Mouse (Mus musculus): ENCODE results near the gene Zfp59. TPM values are rescaled to one million over a fixed set of nuclear protein-coding genes. Genes with fewer than 3 reads are reported as not detected.
A peak's percentile ranks its signal among the peaks of the same experiment; 100 is the strongest.
"Not testable (repeated sequence)": the region's sequence is repeated elsewhere in the genome, so short reads cannot be mapped to it uniquely, and the experiment has no call there.

Gene Zfp59
- total RNA-seq (2021) = 1 to 10 TPM; 3.1 to 4.1 TPM
- long read RNA-seq, experiment 1, partial matches to known transcripts = 0 of 3 reads
- long read RNA-seq, experiment 1, other reads (novel, unspliced or antisense) = 3 of 3 reads
- long read RNA-seq, experiment 2 = 0 reads

GRCm38 (mm10) chr7:27838323-27839249 lies at the start of gene Zfp59:
TSS of gene Zfp59 (plus strand) at chr7:27838607.
- peak; percentile 92 to 93 for DNase-seq

- DNase-seq = no peak
These were observed 49.1 kb upstream of the Zfp59 start for GRCm38 (mm10) chr7:27789306-27789705.

- not testable (repeated sequence) for DNase-seq
These were observed 44.5 kb upstream of the Zfp59 start for GRCm38 (mm10) chr7:27793865-27794264.

- DNase-seq = no peak
These were observed 43.8 kb upstream of the Zfp59 start for GRCm38 (mm10) chr7:27794566-27794965.

GRCm38 (mm10) chr7:27797906-27798811 lies 40.2 kb upstream of the Zfp59 start:
- no peak for DNase-seq

GRCm38 (mm10) chr7:27801137-27801536 lies 37.3 kb upstream of the Zfp59 start:
- DNase-seq = peak in 1 of 2 experiments; percentile 6

GRCm38 (mm10) chr7:27802986-27803385 lies 35.4 kb upstream of the Zfp59 start:
- no peak for DNase-seq

- DNase-seq = peak; percentile 89 to 91
These were observed 33.9 kb upstream of the Zfp59 start for GRCm38 (mm10) chr7:27804297-27805030.

GRCm38 (mm10) chr7:27806896-27807295 lies 31.5 kb upstream of the Zfp59 start, which contains the start of gene Zfp626:
TSS of gene Zfp626 (plus strand) at chr7:27807196.
- not testable (repeated sequence) for DNase-seq

GRCm38 (mm10) chr7:27807305-27807704 lies 31.1 kb upstream of the Zfp59 start:
- DNase-seq = not testable (repeated sequence)

- DNase-seq = no peak
These were observed 19.8 kb upstream of the Zfp59 start for GRCm38 (mm10) chr7:27818526-27819110.

GRCm38 (mm10) chr7:27822611-27823010 lies 15.8 kb upstream of the Zfp59 start:
- no peak for DNase-seq

GRCm38 (mm10) chr7:27834131-27834530 lies 4.3 kb upstream of the Zfp59 start:
- DNase-seq = no peak

- peak in 1 of 2 experiments; percentile 1 for DNase-seq
These were observed 511 bp upstream of the Zfp59 start for GRCm38 (mm10) chr7:27837896-27838295.

GRCm38 (mm10) chr7:27839596-27839995 lies 1.2 kb downstream of the Zfp59 start:
- DNase-seq = no peak

- DNase-seq = no peak
These were observed 1.7 kb downstream of the Zfp59 start for GRCm38 (mm10) chr7:27840104-27840503.

GRCm38 (mm10) chr7:27857227-27857626 lies 18.8 kb downstream of the Zfp59 start, which contains the start of gene Zfp607a:
TSS of gene Zfp607a (plus strand) at chr7:27857527.
- DNase-seq = no peak

- DNase-seq = peak; percentile 7 to 12
These were observed 21.2 kb downstream of the Zfp59 start for GRCm38 (mm10) chr7:27859301-27860251.

- DNase-seq = peak; percentile 83 to 89
These were observed 22.2 kb downstream of the Zfp59 start for GRCm38 (mm10) chr7:27860396-27861235.
